Mouse (Mus musculus): Measurements from ENCODE around the gene Ccdc32. TPM values are rescaled to one million over a fixed set of nuclear protein-coding genes. Genes with fewer than 3 reads are reported as not detected.

Ccdc32 gene
- polyA plus RNA-seq, 1 experiment from 2014 or later = 26.6 TPM

DNA sequence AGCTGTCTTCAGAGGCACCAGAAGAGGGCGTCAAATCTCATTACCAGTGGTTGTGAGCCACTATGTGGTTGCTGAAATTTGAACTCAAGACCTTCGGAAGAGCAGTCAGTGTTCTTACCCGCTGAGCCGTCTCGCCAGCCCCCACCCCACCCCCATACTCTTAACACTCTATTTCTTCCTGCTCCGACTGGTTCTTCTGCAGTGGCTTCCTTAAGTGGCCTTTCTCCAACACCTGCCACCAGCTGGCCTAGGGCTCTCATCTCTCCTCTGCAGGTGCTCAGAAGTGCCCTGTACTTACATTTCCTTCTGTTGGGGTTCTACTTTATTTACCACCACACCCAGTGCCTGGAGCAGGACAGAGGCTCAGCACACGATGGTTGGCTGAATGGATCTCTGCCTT is 14.2 kb downstream of the Ccdc32 start:
- ChIA-PET CTCF (no interaction called here), POLR2A (no interaction called here)
- DNase-seq (ENCODE audit: low read depth, low spot score) (no peak), ATAC-seq (no peak)
- no peaks in the 10 kb centered on the region for H3K27me3 ChIP-seq
- in situ Hi-C loops (cut with MboI; ENCODE audit: low pct_unique_long_range_greater_than_20kb) = no loop called here
- TF ChIP-seq CTCF (IDR thresholded peaks at IDR 0.05) = no peak

DNA sequence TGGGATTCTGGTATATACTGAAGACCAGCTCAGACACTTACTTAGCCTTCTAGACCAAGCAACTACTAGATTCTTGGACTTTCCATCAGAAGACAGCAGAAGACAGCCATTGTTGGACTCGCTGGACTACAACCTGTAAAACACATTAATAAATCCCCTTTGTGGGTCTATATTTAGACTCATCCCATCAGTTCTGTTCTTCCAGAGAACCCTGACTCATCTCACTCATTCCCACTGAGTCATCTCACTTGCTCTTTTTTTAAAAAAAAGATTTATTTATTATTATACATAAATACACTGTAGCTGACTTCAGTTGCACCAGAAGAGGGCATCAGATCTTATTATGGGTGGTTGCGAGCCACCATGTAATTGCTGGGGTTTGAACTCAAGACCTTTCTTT is 19.8 kb downstream of the Ccdc32 start:
- TF ChIP-seq CTCF (IDR thresholded peaks at IDR 0.05) = no peak
- ATAC-seq (no peak), DNase-seq (ENCODE audit: low read depth, low spot score) (no peak)
- ChIA-PET POLR2A (no interaction called here), CTCF (interaction anchor here (1.5 kb wide), 1 partner anchor 10 kb away, joined by 3 read pairs; no protein-coding TSS in a partner anchor)
- in situ Hi-C loops (cut with MboI; ENCODE audit: low pct_unique_long_range_greater_than_20kb) = no loop called here
- no peaks in the 10 kb centered on the region for H3K27me3 ChIP-seq

DNA sequence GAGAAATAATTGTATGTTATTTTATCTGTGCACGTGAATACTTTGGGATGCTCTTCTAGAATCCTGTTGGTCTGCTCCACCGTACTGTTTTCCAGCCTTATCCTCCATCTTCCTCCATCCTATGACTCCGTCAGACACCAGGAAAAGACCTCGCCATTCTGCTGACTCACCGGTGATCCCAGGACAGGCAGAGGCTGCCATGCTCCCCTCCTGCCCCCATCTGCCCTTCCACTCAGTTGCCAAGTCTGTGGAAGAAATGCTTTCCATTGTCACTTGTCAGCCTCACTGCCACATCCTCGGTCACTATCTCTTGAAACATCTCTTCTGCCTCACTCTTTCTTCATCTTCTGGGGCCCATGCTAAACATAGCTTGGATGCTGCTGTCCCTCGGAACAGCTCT is 22.3 kb downstream of the Ccdc32 start:
- POLR2A ChIA-PET = no interaction called here
- no peaks in the 10 kb centered on the region for H3K27me3 ChIP-seq
- CTCF ChIA-PET = no interaction called here
- ATAC-seq (no peak), DNase-seq (ENCODE audit: low read depth, low spot score) (no peak)
- TF ChIP-seq CTCF (IDR thresholded peaks at IDR 0.05) = no peak
- in situ Hi-C loops (cut with MboI; ENCODE audit: low pct_unique_long_range_greater_than_20kb) = no loop called here

DNA sequence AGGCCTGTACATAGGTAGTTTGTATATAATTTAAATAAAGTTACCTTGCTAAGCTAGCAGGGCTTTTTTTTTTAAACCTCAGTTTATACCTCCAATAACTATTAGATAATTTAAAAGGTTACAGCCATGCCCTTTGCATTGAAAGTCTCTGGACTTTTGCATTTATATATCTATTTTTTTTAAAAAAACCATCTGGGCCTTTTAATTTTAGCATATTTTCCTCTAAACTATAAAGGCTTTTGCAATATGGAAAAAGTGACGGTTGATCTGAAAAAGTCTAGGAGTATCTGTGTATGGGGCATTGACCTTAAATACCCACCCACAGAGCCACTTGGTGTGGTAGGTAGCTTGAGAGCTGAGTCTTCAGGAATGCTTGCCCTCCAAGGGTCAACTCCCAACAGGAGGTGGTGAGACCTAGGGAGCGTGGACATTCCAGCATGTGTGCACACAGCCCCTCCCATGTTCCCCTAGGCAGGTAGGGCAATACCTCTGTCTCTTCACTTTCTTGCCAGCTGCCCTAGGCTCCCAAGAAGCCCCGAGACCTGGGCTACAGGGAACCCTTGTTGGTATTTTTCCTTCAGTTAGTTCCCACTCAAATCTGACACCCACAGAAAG is 30.1 kb downstream of the Ccdc32 start:
- ChIA-PET CTCF (interaction anchor here (0.9 to 1.3 kb wide), 2 partner anchors 11 to 21 kb away, joined by 3 read pairs; no protein-coding TSS in a partner anchor), POLR2A (interaction anchor here (0.6 kb wide), 1 partner anchor 13 kb away, joined by 3 read pairs; no protein-coding TSS in a partner anchor)
- DNase-seq (ENCODE audit: low read depth, low spot score) (no peak), ATAC-seq (no peak)
- peaks cover 8% of the 10 kb centered on the region for H3K27me3 ChIP-seq
- in situ Hi-C loops (cut with MboI; ENCODE audit: low pct_unique_long_range_greater_than_20kb) = loop anchor here (25.0 kb wide), 1 partner anchor 212 kb away; the partner anchor contains the start of gene Disp2
- TF ChIP-seq CTCF (IDR thresholded peaks at IDR 0.05) = no peak

DNA sequence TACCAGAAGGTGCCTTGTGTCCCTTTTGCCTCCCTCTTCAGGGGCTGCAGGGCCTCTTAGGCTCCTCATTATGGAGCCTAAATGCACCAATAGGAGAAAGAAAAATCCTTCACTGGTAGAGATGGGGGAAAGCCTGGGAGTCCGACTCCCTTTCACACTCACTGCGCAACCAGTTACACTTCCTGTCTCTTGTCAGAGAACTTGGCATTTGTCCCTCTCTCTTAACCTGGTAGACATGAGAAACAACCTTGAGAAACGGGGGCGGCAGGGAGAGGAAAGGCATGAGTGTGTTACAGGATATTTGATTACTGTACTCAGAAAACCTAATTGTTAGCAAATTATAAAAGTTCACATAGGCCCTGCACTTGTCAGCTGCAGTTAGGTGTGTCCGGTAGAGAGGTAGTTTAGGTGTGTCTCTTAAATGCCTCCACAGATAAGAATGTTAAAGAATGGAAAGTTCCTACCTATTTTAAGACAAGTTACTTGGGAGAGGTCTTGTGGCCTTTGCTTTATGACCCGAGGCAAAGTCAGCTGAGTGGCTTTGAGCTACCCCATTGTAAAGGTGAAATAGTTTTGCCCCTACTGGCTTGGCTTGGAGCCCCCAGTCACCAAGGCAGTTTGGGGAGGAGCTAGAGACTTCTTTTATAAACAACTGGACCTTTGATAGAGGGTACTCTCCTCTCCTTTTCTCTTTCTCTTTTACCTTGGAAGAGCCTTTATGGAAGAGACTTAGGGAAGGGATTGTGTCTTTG is 30.9 kb downstream of the Ccdc32 start:
- DNase-seq (ENCODE audit: low read depth, low spot score) = no peak
- H3K27me3 ChIP-seq = peaks cover 8% of the 10 kb centered on the region
- ChIA-PET POLR2A (interaction anchor here (0.6 kb wide), 1 partner anchor 12 kb away, joined by 3 read pairs; no protein-coding TSS in a partner anchor), CTCF (interaction anchor here (0.9 to 1.3 kb wide), 2 partner anchors 10 to 20 kb away, joined by 3 read pairs; no protein-coding TSS in a partner anchor)
- in situ Hi-C loops (cut with MboI; ENCODE audit: low pct_unique_long_range_greater_than_20kb) = loop anchor here (25.0 kb wide), 1 partner anchor 211 kb away; the partner anchor contains the start of gene Disp2
- TF ChIP-seq CTCF (IDR thresholded peaks at IDR 0.05) = no peak
- ATAC-seq = no peak

DNA sequence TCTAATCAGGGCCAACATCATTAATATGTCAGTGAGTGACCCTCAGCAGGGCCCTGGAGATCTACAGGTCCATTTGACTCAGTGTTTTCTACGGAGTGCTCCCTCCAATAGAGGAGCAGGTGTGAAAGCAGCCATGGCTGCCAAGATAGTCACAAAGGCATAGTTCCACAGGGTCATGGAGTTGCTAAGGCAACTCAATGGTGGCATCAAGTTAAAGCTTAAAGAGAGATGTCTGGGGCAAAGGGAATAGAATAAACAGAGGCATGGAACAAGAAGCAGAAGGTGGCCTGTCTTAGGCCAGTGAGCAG is 32.4 kb downstream of the Ccdc32 start:
- TF ChIP-seq CTCF (IDR thresholded peaks at IDR 0.05) = no peak
- peaks cover 13% of the 10 kb centered on the region for H3K27me3 ChIP-seq
- POLR2A ChIA-PET = no interaction called here

DNA sequence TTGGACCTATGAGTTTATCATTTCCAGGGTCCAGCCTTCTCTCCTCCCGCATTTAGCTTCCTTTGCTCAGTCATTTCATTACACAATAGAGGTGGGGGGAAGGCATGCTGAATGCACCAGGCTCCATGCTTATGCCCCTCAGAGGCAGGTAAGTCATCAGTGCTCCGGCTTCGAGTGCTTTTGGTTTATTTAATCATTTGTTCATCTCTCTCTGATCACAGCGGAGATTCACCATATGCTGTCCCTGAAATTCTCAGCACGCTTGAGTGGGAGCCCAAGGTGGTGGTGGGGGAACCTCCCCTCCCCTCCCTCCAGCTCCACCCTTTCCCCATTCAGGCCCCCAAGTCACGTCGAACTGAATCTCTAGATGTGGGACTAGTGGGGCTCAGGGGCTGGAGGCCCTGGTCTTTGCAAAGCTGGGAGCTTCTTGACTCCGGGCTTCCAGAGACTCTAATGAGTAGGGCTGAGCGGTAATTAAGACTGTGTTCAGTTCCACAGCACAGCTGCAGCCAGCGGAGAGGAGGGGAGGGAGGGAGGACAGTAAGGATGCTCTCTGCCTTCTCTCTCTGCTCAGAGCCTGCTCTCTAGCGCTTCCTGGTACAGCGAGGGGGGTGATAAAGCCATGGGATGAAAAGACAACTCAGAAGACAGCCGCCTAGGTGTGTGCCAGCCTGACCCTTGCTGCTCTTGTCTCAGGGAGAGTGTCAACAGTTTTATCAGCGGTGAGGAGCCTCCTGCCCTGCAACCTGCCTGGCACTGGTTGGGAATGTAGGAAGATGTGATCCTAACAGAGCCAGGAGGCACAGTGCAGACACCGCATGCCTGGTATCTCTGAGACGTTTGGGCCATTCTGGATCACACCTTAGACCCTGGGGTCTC is 33.0 kb downstream of the Ccdc32 start:
- H3K27me3 ChIP-seq = peaks cover 13% of the 10 kb centered on the region
- POLR2A ChIA-PET = no interaction called here
- CTCF ChIA-PET = interaction anchor here (1.6 kb wide), 1 partner anchor 19 kb away, joined by 3 read pairs; no protein-coding TSS in a partner anchor
- in situ Hi-C loops (cut with MboI; ENCODE audit: low pct_unique_long_range_greater_than_20kb) = loop anchor here (25.0 kb wide), 1 partner anchor 209 kb away; the partner anchor contains the start of gene Disp2
- no peak for TF ChIP-seq CTCF (IDR thresholded peaks at IDR 0.05)
- DNase-seq (ENCODE audit: low read depth, low spot score) (no peak), ATAC-seq (no peak)

More for the DNA sequence above, 32.4 kb downstream of the Ccdc32 start:
- ATAC-seq (no peak), DNase-seq (ENCODE audit: low read depth, low spot score) (no peak)
- in situ Hi-C loops (cut with MboI; ENCODE audit: low pct_unique_long_range_greater_than_20kb) = loop anchor here (25.0 kb wide), 1 partner anchor 209 kb away; the partner anchor contains the start of gene Disp2
- CTCF ChIA-PET = no interaction called here

DNA sequence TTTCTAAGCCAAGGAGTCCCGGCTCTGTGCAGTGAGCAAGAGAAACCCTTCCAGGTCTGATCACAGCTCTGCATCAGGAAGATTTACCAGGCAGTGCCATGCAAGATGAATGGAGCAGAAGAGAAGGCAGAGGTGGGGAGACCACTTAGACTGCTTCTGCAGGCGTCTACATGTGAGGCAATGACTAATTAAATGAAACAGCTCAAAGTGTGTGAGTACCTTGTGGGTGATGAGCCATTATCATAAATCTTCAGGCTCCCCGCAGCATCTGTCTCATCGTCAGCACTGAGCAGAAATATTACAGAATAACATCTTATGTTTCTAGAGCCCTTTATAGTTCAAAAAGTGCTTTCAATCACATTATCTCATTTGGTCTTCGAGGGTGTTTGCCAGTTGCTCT is 33.7 kb downstream of the Ccdc32 start:
- DNase-seq (ENCODE audit: low read depth, low spot score) (no peak), ATAC-seq (no peak)
- POLR2A ChIA-PET = no interaction called here
- in situ Hi-C loops (cut with MboI; ENCODE audit: low pct_unique_long_range_greater_than_20kb) = loop anchor here (25.0 kb wide), 1 partner anchor 208 kb away; the partner anchor contains the start of gene Disp2
- H3K27me3 ChIP-seq = peaks cover 13% of the 10 kb centered on the region
- CTCF ChIA-PET = interaction anchor here (1.6 kb wide), 1 partner anchor 18 kb away, joined by 3 read pairs; no protein-coding TSS in a partner anchor
- no peak for TF ChIP-seq CTCF (IDR thresholded peaks at IDR 0.05)

DNA sequence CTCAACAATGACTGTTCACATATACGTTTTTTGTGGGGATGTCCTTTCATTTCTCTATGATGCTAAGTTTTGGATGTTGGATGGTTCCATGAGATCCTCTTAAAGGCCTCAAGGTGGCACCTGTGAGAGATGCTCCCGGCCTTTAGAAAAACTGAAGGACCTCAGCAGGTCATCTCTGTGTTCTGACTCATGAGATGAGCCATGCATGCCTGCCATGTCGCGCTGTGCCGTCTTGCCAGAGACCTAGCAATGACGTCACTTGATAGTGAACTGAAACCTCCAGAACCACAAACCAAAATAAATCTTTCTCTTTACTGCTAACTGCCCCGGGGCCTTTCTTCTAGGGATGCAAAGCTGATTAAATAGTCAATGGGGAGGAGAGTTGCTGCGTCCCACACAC is 45.4 kb downstream of the Ccdc32 start:
- ChIA-PET CTCF (no interaction called here), POLR2A (no interaction called here)
- H3K27me3 ChIP-seq = peaks cover 3% of the 10 kb centered on the region
- TF ChIP-seq CTCF (IDR thresholded peaks at IDR 0.05) = peak; percentile 61
- DNase-seq (ENCODE audit: low read depth, low spot score) (peak; percentile 25), ATAC-seq (no peak)
- in situ Hi-C loops (cut with MboI; ENCODE audit: low pct_unique_long_range_greater_than_20kb) = loop anchor here (25.0 kb wide), 1 partner anchor 197 kb away; the partner anchor contains the start of gene Disp2

DNA sequence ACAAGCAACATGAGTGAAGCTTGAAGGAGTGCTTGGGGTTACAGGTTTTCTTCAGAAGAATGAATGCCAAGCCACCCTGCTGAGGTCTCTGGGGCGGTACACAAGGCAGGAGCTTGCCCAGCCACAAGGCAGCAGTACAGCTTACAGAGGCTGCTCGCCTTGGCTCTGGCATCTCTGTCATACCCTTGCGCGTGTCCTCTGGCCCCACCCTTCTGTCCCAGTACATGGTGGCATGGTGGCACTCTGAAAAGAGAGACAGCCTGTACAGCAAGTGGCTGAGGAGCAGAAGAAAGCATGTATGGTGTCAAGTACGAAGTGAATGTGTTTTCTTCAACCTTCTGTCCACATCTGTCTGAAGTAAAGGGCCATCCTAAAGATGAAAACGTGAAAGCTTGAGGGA is 48.4 kb downstream of the Ccdc32 start:
- CTCF ChIA-PET = no interaction called here
- POLR2A ChIA-PET = interaction anchor here (0.7 kb wide), 1 partner anchor 57 kb away, joined by 5 read pairs; no protein-coding TSS in a partner anchor

More for the DNA sequence above, 48.4 kb downstream of the Ccdc32 start:
- peaks cover 3% of the 10 kb centered on the region for H3K27me3 ChIP-seq
- TF ChIP-seq CTCF (IDR thresholded peaks at IDR 0.05) = no peak
- DNase-seq (ENCODE audit: low read depth, low spot score) (no peak), ATAC-seq (no peak)
- in situ Hi-C loops (cut with MboI; ENCODE audit: low pct_unique_long_range_greater_than_20kb) = loop anchor here (25.0 kb wide), 1 partner anchor 194 kb away; the partner anchor contains the start of gene Disp2
